Mouse (Mus musculus) liver, embryonic 14.5 days (tissue): ENCODE results near the gene Sort1. TPM values are rescaled to one million over a fixed set of nuclear protein-coding genes. Genes with fewer than 3 reads are reported as not detected.

Experiments
- ATAC-seq: fragments of 200-750 bp; cut with Nextera tagmentation; 2 replicates; pipeline ENCODE4 v1.8.0; 2017; ENCODE audit warnings: moderate number of reproducible peaks, mild to moderate bottlenecking, moderate library complexity; ENCODE audit not compliant: insufficient read depth
- DNase-seq, 3 experiments: peaks; one replicate each; pipeline ENCODE4 v3.0.0-alpha.2; 2012 to 2013; ENCODE audit warnings: low read depth in 3 of 3, low spot score in 3 of 3
- H3K27ac ChIP-seq: fragments of 300-500 bp; sonication (generic); 2 replicates; pipeline ENCODE4 v1.5.1; 2014; ENCODE audit warnings: moderate library complexity, mild to moderate bottlenecking, control low read depth, inconsistent platforms
- H3K27me3 ChIP-seq: fragments of 300-500 bp; sonication (generic); 2 replicates; pipeline ENCODE4 v1.6.1; 2014; ENCODE audit warnings: mild to moderate bottlenecking, low read length, moderate library complexity; ENCODE audit not compliant: control insufficient read depth, insufficient read depth
- H3K36me3 ChIP-seq: fragments of 300-500 bp; sonication (generic); replicated peaks from 2 replicates; pipeline ENCODE4 v1.6.1; 2014; ENCODE audit warnings: low read depth; ENCODE audit not compliant: control insufficient read depth, insufficient read depth
- H3K4me1 ChIP-seq, 2 experiments: fragments of 200-500 bp in 1 of 2; fragments of 300-500 bp in 1 of 2; sonication (generic) in 1 of 2; replicated peaks; 2 replicates each; pipeline ENCODE4 v1.6.1; 2012 to 2014; ENCODE audit warnings: antibody characterized with exemption in 1 of 2, inconsistent platforms in 1 of 2, low read length in 1 of 2; ENCODE audit not compliant: control insufficient read depth in 2 of 2, insufficient read depth in 2 of 2
- H3K4me2 ChIP-seq: fragments of 300-500 bp; sonication (generic); 2 replicates; pipeline ENCODE4 v1.6.1; 2014; ENCODE audit warnings: low read depth, mild to moderate bottlenecking, control low read depth, moderate library complexity
- H3K4me3 ChIP-seq, 2 experiments: fragments of 200-500 bp in 1 of 2; fragments of 300-500 bp in 1 of 2; sonication (generic) in 1 of 2; 2 replicates each; pipeline ENCODE4 v1.5.1; 2012 to 2014; ENCODE audit warnings: low read depth in 2 of 2, low read length in 2 of 2, mild to moderate bottlenecking in 2 of 2, control low read depth in 1 of 2, inconsistent platforms in 1 of 2, moderate library complexity in 1 of 2; ENCODE audit not compliant: insufficient read depth in 1 of 2
- H3K9ac ChIP-seq: fragments of 300-500 bp; sonication (generic); replicated peaks from 2 replicates; pipeline ENCODE4 v1.6.1; 2014; ENCODE audit warnings: mild to moderate bottlenecking, control low read depth, moderate library complexity
- H3K9me3 ChIP-seq: fragments of 300-500 bp; sonication (generic); 2 replicates; pipeline ENCODE4 v1.6.1; 2016; ENCODE audit warnings: low read length, mixed read lengths; ENCODE audit not compliant: control insufficient read depth
- CTCF ChIP-seq: IDR thresholded peaks from 2 replicates; pipeline ENCODE4 v1.5.1; 2016; ENCODE audit warnings: antibody characterized with exemption, low read depth, control low read depth
- EP300 ChIP-seq: IDR thresholded peaks from 2 replicates; pipeline ENCODE4 v1.6.1; 2016; ENCODE audit warnings: antibody characterized with exemption, low read depth
- WGBS: fragments of 180-500 bp; shearing (Covaris S2); extraction: QIAGEN DNeasy Blood & Tissue Kit; methylation state at CpG from one replicate; pipeline ENCODE4 v1.1.7; 2014; ENCODE audit not compliant: insufficient replicate concordance; 5-methylcytosine and 5-hydroxymethylcytosine counted together
- polyA plus RNA-seq, 2 experiments: library from polyadenylated mRNA; depleted of rRNA in 1 of 2; stranded (reverse) in 1 of 2; unstranded in 1 of 2; fragments of >200 nt; fragmentation: Nextera tagmentation in 1 of 2; extraction: Ambion mirVana in 1 of 2; gene quantifications; 2 replicates each; pipeline versions ENCODE4 v1.2.1 to v1.2.3; 2012 to 2014

The Sort1 gene
- polyA plus RNA-seq, 2 experiments = 3.0 to 3.9 TPM

GRCm38 (mm10) chr3:108282401-108283240 is 1.3 kb upstream of the Sort1 start:
- TF ChIP-seq EP300 (no peak), CTCF (peak; percentile 47; the same call in 1 of the 2 replicates)

GRCm38 (mm10) chr3:108283241-108283561 is 681 bp upstream of the Sort1 start:
- Histone ChIP-seq H3K27me3 (peaks cover 23% of the 10 kb centered on the region), H3K4me1 (peaks cover 0 to 17% of the 10 kb centered on the region in 2 experiments; a peak in 2 of 4 replicates), H3K4me3 (peak overlapping the region; percentile 55 to 69), H3K27ac (no peak overlapping the region), H3K36me3 (peaks cover 4% of the 10 kb centered on the region; the same call in 1 of the 2 replicates), H3K9me3 (no peaks in the 10 kb centered on the region), H3K9ac (no peak overlapping the region; the same call in 1 of the 2 replicates), H3K4me2 (peak overlapping the region; percentile 80)
- ATAC-seq (no peak), DNase-seq (no peak)
- WGBS = 19% methylated on average over 6 of the region's 6 CpGs
- TF ChIP-seq CTCF (no peak), EP300 (no peak)

More at GRCm38 (mm10) chr3:108282401-108283240, 1.3 kb upstream of the Sort1 start:
- 20% methylated on average over 12 of the region's 12 CpGs for WGBS
- Histone ChIP-seq H3K27me3 (peaks cover 23% of the 10 kb centered on the region), H3K4me3 (no peak overlapping the region), H3K36me3 (peaks cover 4% of the 10 kb centered on the region; the same call in 1 of the 2 replicates), H3K4me2 (peak overlapping the region; percentile 80), H3K4me1 (peaks cover 0 to 14% of the 10 kb centered on the region in 2 experiments; a peak in 2 of 4 replicates), H3K9ac (no peak overlapping the region), H3K9me3 (no peaks in the 10 kb centered on the region), H3K27ac (no peak overlapping the region)
- ATAC-seq (no peak), DNase-seq (peak in 1 of 3 experiments; percentile 47)

DNA sequence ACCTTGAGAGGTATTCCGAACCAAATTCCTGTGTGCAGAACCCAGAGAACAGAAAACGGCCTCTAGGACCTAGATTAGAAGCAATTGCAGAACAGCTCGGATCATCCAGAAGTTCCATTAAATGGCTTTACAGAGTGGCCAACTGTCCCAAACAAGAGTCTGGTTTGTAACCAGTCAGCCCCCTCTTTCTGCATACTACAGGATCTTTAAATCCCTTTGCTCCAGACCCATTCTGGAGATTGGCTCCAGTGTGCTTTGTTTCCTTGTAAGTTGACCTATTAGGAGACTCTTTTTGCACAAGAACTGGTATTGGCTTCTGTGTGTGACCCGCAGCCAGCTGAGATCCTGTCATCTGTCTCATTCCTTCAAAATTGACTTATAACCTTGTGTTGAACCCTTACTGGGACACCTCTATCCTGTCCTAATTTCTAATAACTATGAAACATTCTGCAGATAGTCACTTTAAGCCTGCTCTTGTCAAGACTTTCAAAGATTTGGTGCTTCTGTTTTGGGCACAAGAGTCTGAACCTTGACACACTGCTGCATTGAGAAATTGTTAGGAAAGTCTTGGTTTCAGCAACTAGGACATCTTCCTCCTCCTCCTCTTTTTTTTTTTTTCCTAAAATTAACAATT is 1.3 kb downstream of the Sort1 start:
- H3K27ac ChIP-seq = no peak overlapping the region
- no peak for DNase-seq
- no peaks in the 10 kb centered on the region for H3K9me3 ChIP-seq
- no peak overlapping the region for H3K9ac ChIP-seq
- peaks cover 0 to 31% of the 10 kb centered on the region in 2 experiments; a peak in 2 of 4 replicates for H3K4me1 ChIP-seq
- 63% methylated on average over 4 of the region's 4 CpGs for WGBS
- peaks cover under 1% of the 10 kb centered on the region; the same call in 1 of the 2 replicates for H3K36me3 ChIP-seq
- no peak for ATAC-seq
- TF ChIP-seq CTCF (no peak), EP300 (no peak)
- H3K4me3 ChIP-seq = peak overlapping the region in 1 of 2 experiments; percentile 69; a peak in 1 of 4 replicates
- peaks cover 23% of the 10 kb centered on the region for H3K27me3 ChIP-seq
- peak overlapping the region; percentile 80 for H3K4me2 ChIP-seq

GRCm38 (mm10) chr3:108286671-108287439 is 3.0 kb downstream of the Sort1 start:
- H3K27me3 ChIP-seq = peaks cover 23% of the 10 kb centered on the region
- H3K9ac ChIP-seq = no peak overlapping the region
- peaks cover 0 to 40% of the 10 kb centered on the region in 2 experiments; a peak in 2 of 4 replicates for H3K4me1 ChIP-seq
- no peak for TF ChIP-seq CTCF
- TF ChIP-seq EP300 = no peak
- 51% methylated on average over 14 of the region's 14 CpGs for WGBS
- H3K27ac ChIP-seq = no peak overlapping the region
- DNase-seq (no peak), ATAC-seq (no peak)
- H3K4me3 ChIP-seq = no peak overlapping the region
- no peaks in the 10 kb centered on the region for H3K9me3 ChIP-seq
- H3K36me3 ChIP-seq = no peaks in the 10 kb centered on the region
- peak overlapping the region; percentile 26 for H3K4me2 ChIP-seq
